Mouse (Mus musculus) urinary bladder, postnatal 25 days (tissue): ENCODE measurements at regions not wholly inside any gene's neighbourhood (a gene's known extent, or its start where the extent isn't known, plus 50 kb on each side); places are given as distances from the start of the nearest gene placed in this dataset.
"Not testable (repeated sequence)": the region's sequence is repeated elsewhere in the genome, so short reads cannot be mapped to it uniquely, and the experiment has no call there.

ENCODE experiments used
- DNase-seq: peaks from one replicate; pipeline ENCODE4 v3.0.0; 2022; ENCODE audit warnings: low spot score

GRCm38 (mm10) chr10:118602922-118603321 lies 162.1 kb downstream of the Ifng start:
- DNase-seq: no peak

GRCm38 (mm10) chr10:118603857-118604414 lies 163.1 kb downstream of the Ifng start:
- no peak for DNase-seq

GRCm38 (mm10) chr10:118605156-118605821 lies 164.4 kb downstream of the Ifng start:
- DNase-seq: no peak

GRCm38 (mm10) chr10:118607418-118607817 lies 166.6 kb downstream of the Ifng start:
- DNase-seq: no peak

GRCm38 (mm10) chr10:118608376-118609145 lies 167.7 kb downstream of the Ifng start:
- DNase-seq: no peak

- DNase-seq: no peak
Observed at GRCm38 (mm10) chr10:118609157-118609556, 168.3 kb downstream of the Ifng start.

GRCm38 (mm10) chr10:118610868-118611461 lies 170.1 kb downstream of the Ifng start:
- no peak for DNase-seq

GRCm38 (mm10) chr10:118612091-118612490 lies 171.2 kb downstream of the Ifng start:
- no peak for DNase-seq

GRCm38 (mm10) chr10:118613056-118613695 lies 172.3 kb downstream of the Ifng start:
- DNase-seq: no peak

- DNase-seq: no peak
Observed at GRCm38 (mm10) chr10:118614251-118614865, 173.5 kb downstream of the Ifng start.

- no peak for DNase-seq
Observed at GRCm38 (mm10) chr10:118615131-118616020, 174.5 kb downstream of the Ifng start.

GRCm38 (mm10) chr10:118616031-118616615 lies 175.3 kb downstream of the Ifng start:
- DNase-seq: no peak

GRCm38 (mm10) chr10:118617291-118618044 lies 176.6 kb downstream of the Ifng start:
- no peak for DNase-seq

- DNase-seq: not testable (repeated sequence)
Observed at GRCm38 (mm10) chr10:118618251-118618650, 177.4 kb downstream of the Ifng start.

- DNase-seq: no peak
Observed at GRCm38 (mm10) chr10:118618766-118619600, 178.1 kb downstream of the Ifng start.

GRCm38 (mm10) chr10:118619601-118620000 lies 178.8 kb downstream of the Ifng start:
- no peak for DNase-seq

- no peak for DNase-seq
Observed at GRCm38 (mm10) chr10:118620611-118621010, 179.8 kb downstream of the Ifng start.

- no peak for DNase-seq
Observed at GRCm38 (mm10) chr10:118621546-118621945, 180.7 kb downstream of the Ifng start.

GRCm38 (mm10) chr10:118622131-118622530 lies 181.3 kb downstream of the Ifng start:
- DNase-seq: no peak
